Mouse (Mus musculus) midbrain, embryonic 11.5 days (tissue): ENCODE results near the gene Derl3. TPM values are rescaled to one million over a fixed set of nuclear protein-coding genes. Genes with fewer than 3 reads are reported as not detected.

Experiments used
- ATAC-seq: fragments of 200-750 bp; cut with Nextera tagmentation; 2 replicates; pipeline ENCODE4 v1.8.0; 2017; ENCODE audit warnings: moderate TSS enrichment, moderate library complexity; ENCODE audit not compliant: low FRiP score
- DNase-seq: peaks from one replicate; pipeline ENCODE4 v3.0.0; 2015; ENCODE audit warnings: low spot score; ENCODE audit errors: missing footprints
- H3K27ac ChIP-seq: fragments of 300-500 bp; sonication (generic); 2 replicates; pipeline ENCODE4 v1.5.1; 2014; ENCODE audit warnings: low read depth, low read length
- H3K27me3 ChIP-seq: fragments of 300-500 bp; sonication (generic); 2 replicates; pipeline ENCODE4 v1.6.1; 2014; ENCODE audit warnings: mild to moderate bottlenecking, low read length, moderate library complexity, mixed read lengths; ENCODE audit not compliant: control insufficient read depth, insufficient read depth
- H3K36me3 ChIP-seq: fragments of 300-500 bp; sonication (generic); 2 replicates; pipeline ENCODE4 v1.6.1; 2014; ENCODE audit warnings: mild to moderate bottlenecking, low read length, moderate library complexity, mixed read lengths; ENCODE audit not compliant: control insufficient read depth, insufficient read depth
- H3K4me1 ChIP-seq: fragments of 300-500 bp; sonication (generic); 2 replicates; pipeline ENCODE4 v1.6.1; 2014; ENCODE audit warnings: low read length; ENCODE audit not compliant: control insufficient read depth, insufficient read depth
- H3K4me2 ChIP-seq: fragments of 300-500 bp; sonication (generic); 2 replicates; pipeline ENCODE4 v1.6.1; 2014; ENCODE audit warnings: mild to moderate bottlenecking, moderate library complexity
- H3K4me3 ChIP-seq: fragments of 300-500 bp; sonication (generic); 2 replicates; pipeline ENCODE4 v1.5.1; 2014; ENCODE audit warnings: low read depth, low read length
- H3K9ac ChIP-seq: fragments of 300-500 bp; sonication (generic); 2 replicates; pipeline ENCODE4 v1.6.1; 2014; ENCODE audit warnings: low read length
- H3K9me3 ChIP-seq: fragments of 300-500 bp; sonication (generic); 2 replicates; pipeline ENCODE4 v1.6.1; 2016; ENCODE audit warnings: low read length; ENCODE audit not compliant: control insufficient read depth
- WGBS: fragments of 180-500 bp; shearing (Covaris S2); extraction: QIAGEN DNeasy Blood & Tissue Kit; methylation state at CpG from one replicate; pipeline ENCODE4 v1.1.7; 2014; 5-methylcytosine and 5-hydroxymethylcytosine counted together
- polyA plus RNA-seq: library from polyadenylated mRNA; unstranded; fragments of >200 nt; fragmentation: Nextera tagmentation; extraction: Ambion mirVana; gene quantifications from 2 replicates; pipeline ENCODE4 v1.2.1, GENCODE M21; 2014

The Derl3 gene
- polyA plus RNA-seq, 1 experiment from 2014 or later = 1.6 TPM

GRCm38 (mm10) chr10:75932081-75932678, 39.0 kb downstream of the Derl3 start:
- Histone ChIP-seq H3K9me3 (no peaks in the 10 kb centered on the region), H3K27me3 (peaks cover 48% of the 10 kb centered on the region), H3K4me2 (peak overlapping the region; percentile 95), H3K9ac (peak overlapping the region; percentile 86), H3K36me3 (no peaks in the 10 kb centered on the region), H3K27ac (no peak overlapping the region; the same call in 1 of the 2 replicates), H3K4me1 (peaks cover 28% of the 10 kb centered on the region), H3K4me3 (peak overlapping the region; percentile 54)
- ATAC-seq (peak; percentile 80), DNase-seq (peak; percentile 94)
- whole genome bisulfite sequencing = 1% methylated on average over 41 of the region's 44 CpGs

GRCm38 (mm10) chr10:75932891-75933290, 39.7 kb downstream of the Derl3 start, which contains the start of gene Chchd10:
TSS of gene Chchd10 (plus strand) at chr10:75933130.
- Histone ChIP-seq H3K36me3 (no peaks in the 10 kb centered on the region), H3K4me3 (peak within 1 kb of the TSS; percentile 54), H3K27ac (no peak within 1 kb of the TSS; the same call in 1 of the 2 replicates), H3K9me3 (no peaks in the 10 kb centered on the region), H3K4me1 (peaks cover 28% of the 10 kb centered on the region), H3K4me2 (peak within 1 kb of the TSS; percentile 95), H3K27me3 (peaks cover 48% of the 10 kb centered on the region), H3K9ac (peak within 1 kb of the TSS; percentile 86)
- WGBS = 26% methylated on average over 6 of the region's 6 CpGs
- ATAC-seq (no peak), DNase-seq (no peak)

- no peak overlapping the region for H3K9ac ChIP-seq
- H3K4me3 ChIP-seq = peak overlapping the region; percentile 48; the same call in 1 of the 2 replicates
- no peak for DNase-seq
- H3K27ac ChIP-seq = no peak overlapping the region
- no peaks in the 10 kb centered on the region for H3K36me3 ChIP-seq
- H3K4me2 ChIP-seq = peak overlapping the region; percentile 90
- peaks cover 48% of the 10 kb centered on the region for H3K27me3 ChIP-seq
- no peaks in the 10 kb centered on the region for H3K9me3 ChIP-seq
- H3K4me1 ChIP-seq = peaks cover 28% of the 10 kb centered on the region
- 88% methylated on average over 1 of the region's 1 CpGs for WGBS
- no peak for ATAC-seq
Observed at GRCm38 (mm10) chr10:75934991-75935390, 41.8 kb downstream of the Derl3 start.

- Histone ChIP-seq H3K27ac (no peak within 1 kb of the TSS), H3K4me1 (peaks cover 28% of the 10 kb centered on the region), H3K9ac (peak within 1 kb of the TSS; percentile 49), H3K27me3 (peaks cover 41% of the 10 kb centered on the region), H3K36me3 (no peaks in the 10 kb centered on the region), H3K9me3 (no peaks in the 10 kb centered on the region), H3K4me3 (peak within 1 kb of the TSS; percentile 48), H3K4me2 (peak within 1 kb of the TSS; percentile 90)
- 2% methylated on average over 49 of the region's 51 CpGs for WGBS
- DNase-seq (peak; percentile 97), ATAC-seq (peak; percentile 57)
Observed at GRCm38 (mm10) chr10:75935680-75936541, 42.7 kb downstream of the Derl3 start, which contains the start of gene Mmp11. TSS of gene Mmp11 (minus strand) at chr10:75936496.

GRCm38 (mm10) chr10:75936909-75937667, 43.9 kb downstream of the Derl3 start:
- Histone ChIP-seq H3K9me3 (no peaks in the 10 kb centered on the region), H3K4me1 (peaks cover 18% of the 10 kb centered on the region), H3K9ac (no peak overlapping the region), H3K4me3 (no peak overlapping the region), H3K27ac (no peak overlapping the region), H3K27me3 (peaks cover 30% of the 10 kb centered on the region), H3K36me3 (no peaks in the 10 kb centered on the region), H3K4me2 (no peak overlapping the region)
- ATAC-seq (no peak), DNase-seq (peak; percentile 88)
- WGBS = 29% methylated on average over 18 of the region's 18 CpGs

GRCm38 (mm10) chr10:75937851-75938643, 44.8 kb downstream of the Derl3 start:
- peak; percentile 68 for DNase-seq
- no peak for ATAC-seq
- no peaks in the 10 kb centered on the region for H3K9me3 ChIP-seq
- WGBS = 49% methylated on average over 10 of the region's 10 CpGs
- H3K4me2 ChIP-seq = no peak overlapping the region
- H3K9ac ChIP-seq = 0 out of 2 replicates have a peak overlapping the region, but pooled peaks have one; percentile 4
- no peak overlapping the region for H3K4me3 ChIP-seq
- no peak overlapping the region for H3K27ac ChIP-seq
- H3K36me3 ChIP-seq = no peaks in the 10 kb centered on the region
- H3K27me3 ChIP-seq = peaks cover 28% of the 10 kb centered on the region
- peaks cover 11% of the 10 kb centered on the region for H3K4me1 ChIP-seq

- Histone ChIP-seq H3K9me3 (no peaks in the 10 kb centered on the region), H3K27me3 (peaks cover 25% of the 10 kb centered on the region), H3K27ac (no peak overlapping the region), H3K36me3 (no peaks in the 10 kb centered on the region), H3K4me3 (no peak overlapping the region), H3K4me1 (peaks cover 10% of the 10 kb centered on the region), H3K4me2 (no peak overlapping the region), H3K9ac (no peak overlapping the region)
- ATAC-seq = no peak
- DNase-seq = peak; percentile 80
- 44% methylated on average over 9 of the region's 9 CpGs for WGBS
Observed at GRCm38 (mm10) chr10:75939481-75940234, 46.4 kb downstream of the Derl3 start.

- Histone ChIP-seq H3K4me2 (no peak within 1 kb of the TSS), H3K4me3 (no peak within 1 kb of the TSS), H3K9me3 (no peaks in the 10 kb centered on the region), H3K27ac (no peak within 1 kb of the TSS), H3K27me3 (peaks cover 16% of the 10 kb centered on the region), H3K9ac (no peak within 1 kb of the TSS), H3K36me3 (no peaks in the 10 kb centered on the region), H3K4me1 (peaks cover 6% of the 10 kb centered on the region; the same call in 1 of the 2 replicates)
- ATAC-seq (no peak), DNase-seq (peak; percentile 26)
- 80% methylated on average over 5 of the region's 5 CpGs for WGBS
Observed at GRCm38 (mm10) chr10:75940520-75940919, 47.3 kb downstream of the Derl3 start, which contains the start of gene Gm867. TSS of gene Gm867 (minus strand) at chr10:75940672.
